Mouse (Mus musculus): ENCODE results near the gene Yars. TPM values are rescaled to one million over a fixed set of nuclear protein-coding genes. Genes with fewer than 3 reads are reported as not detected.

Yars gene
- polyA plus RNA-seq, 1 experiment = 28.2 TPM

DNA sequence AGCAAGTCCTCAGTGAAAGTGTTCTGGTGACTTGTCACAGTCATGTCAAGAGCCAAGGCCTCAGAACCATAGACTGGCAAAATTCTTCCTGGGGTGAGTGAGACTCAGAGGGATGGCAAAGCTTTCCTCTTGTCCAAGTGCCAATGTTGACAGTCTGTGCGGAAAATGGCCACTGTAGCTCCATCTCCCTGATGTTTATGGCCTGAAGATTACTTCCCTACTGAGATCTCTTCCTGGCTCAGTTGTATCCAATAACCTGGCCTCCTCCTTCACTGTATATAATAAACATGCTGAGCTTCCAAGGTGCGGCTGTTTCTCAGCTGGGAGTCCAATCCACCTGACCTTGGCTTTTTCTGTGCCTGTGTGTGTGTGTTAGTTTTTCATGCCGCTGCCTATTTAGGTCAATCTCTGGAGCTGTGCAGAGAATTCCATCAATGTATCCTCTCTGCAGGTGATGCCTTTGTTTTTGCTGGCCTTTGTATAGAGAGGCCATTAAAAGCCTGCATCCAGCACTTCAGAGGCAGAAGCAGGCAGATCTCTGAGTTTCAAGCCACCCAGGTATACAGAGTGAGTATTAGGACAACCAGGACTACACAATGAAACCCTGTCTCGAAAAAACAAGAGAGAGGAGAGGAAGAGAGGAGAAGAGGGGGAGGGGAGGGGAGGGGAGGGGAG lies 27.8 kb upstream of the Yars start:
- Histone ChIP-seq H3K4me1 (ENCODE audit: control insufficient read depth, insufficient read depth, low read length) (no peaks in the 10 kb centered on the region), H3K27ac (ENCODE audit: control insufficient read depth, insufficient read depth, low read depth, low read length, poor library complexity) (no peak overlapping the region), H3K4me3 (replicated peaks; ENCODE audit: control insufficient read depth, low read depth, low read length) (no peak overlapping the region)
- TF ChIP-seq CTCF (IDR thresholded peaks at IDR 0.05; ENCODE audit: control insufficient read depth, insufficient read depth, low read length) (no peak), POLR2A (IDR thresholded peaks at IDR 0.05; ENCODE audit: borderline replicate concordance, control insufficient read depth, low read depth, low read length) (no peak)
- WGBS = 86% methylated on average over 4 of the region's 4 CpGs

DNA sequence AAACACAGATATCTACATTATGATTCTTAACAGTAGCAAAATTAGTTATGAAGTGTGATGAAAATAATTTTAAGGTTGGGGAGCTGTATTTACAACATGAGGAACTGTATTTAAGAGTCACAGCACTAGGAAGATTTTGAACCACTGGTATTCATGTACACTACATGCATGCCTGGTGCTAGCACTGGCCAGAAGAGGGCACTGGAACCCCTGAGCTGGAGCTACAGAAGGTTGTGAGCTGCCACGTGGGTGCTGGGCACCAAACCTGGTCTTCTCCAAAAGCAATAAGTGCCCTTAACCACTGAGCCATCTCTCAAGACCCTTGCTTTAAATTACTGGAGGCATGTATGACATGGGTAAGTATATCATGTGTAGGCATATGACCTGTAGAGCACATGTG lies 17.0 kb upstream of the Yars start:
- no peaks in the 10 kb centered on the region for H3K4me1 ChIP-seq (ENCODE audit: control insufficient read depth, insufficient read depth, low read length)
- TF ChIP-seq POLR2A (IDR thresholded peaks at IDR 0.05; ENCODE audit: borderline replicate concordance, control insufficient read depth, low read depth, low read length) (no peak), CTCF (IDR thresholded peaks at IDR 0.05; ENCODE audit: control insufficient read depth, insufficient read depth, low read length) (no peak; the same call in 1 of the 2 replicates)
- 89% methylated on average over 1 of the region's 1 CpGs for WGBS

DNA sequence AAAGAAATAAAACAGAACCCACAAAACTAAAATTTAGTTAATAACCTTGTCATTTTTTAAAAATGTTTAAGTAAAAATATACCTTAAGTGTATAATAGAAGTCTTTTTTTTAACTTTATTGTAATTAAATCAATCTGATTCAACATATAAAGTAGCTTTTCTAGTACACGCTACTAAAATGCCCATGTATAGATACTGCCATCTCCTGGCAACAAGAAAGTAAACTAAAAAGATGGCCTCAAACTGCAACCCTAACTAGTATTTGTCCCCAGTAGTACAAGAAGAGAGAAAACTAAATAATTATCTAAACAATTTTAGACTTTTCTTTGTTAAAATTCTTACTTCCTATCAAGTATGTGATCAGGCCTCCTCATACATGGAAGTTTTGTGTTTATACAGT lies 10.0 kb upstream of the Yars start:
- WGBS = 59% methylated on average over 1 of the region's 1 CpGs
- no peak overlapping the region for H3K4me3 ChIP-seq (replicated peaks; ENCODE audit: control insufficient read depth, low read depth, low read length)
- no peak for TF ChIP-seq POLR2A (IDR thresholded peaks at IDR 0.05; ENCODE audit: borderline replicate concordance, control insufficient read depth, low read depth, low read length)
- H3K4me1 ChIP-seq (ENCODE audit: control insufficient read depth, insufficient read depth, low read length) = no peaks in the 10 kb centered on the region
- H3K27ac ChIP-seq (ENCODE audit: control insufficient read depth, insufficient read depth, low read depth, low read length, poor library complexity) = no peak overlapping the region

More for the DNA sequence above, 17.0 kb upstream of the Yars start:
- H3K27ac ChIP-seq (ENCODE audit: control insufficient read depth, insufficient read depth, low read depth, low read length, poor library complexity) = no peak overlapping the region
- H3K4me3 ChIP-seq (replicated peaks; ENCODE audit: control insufficient read depth, low read depth, low read length) = no peak overlapping the region

DNA sequence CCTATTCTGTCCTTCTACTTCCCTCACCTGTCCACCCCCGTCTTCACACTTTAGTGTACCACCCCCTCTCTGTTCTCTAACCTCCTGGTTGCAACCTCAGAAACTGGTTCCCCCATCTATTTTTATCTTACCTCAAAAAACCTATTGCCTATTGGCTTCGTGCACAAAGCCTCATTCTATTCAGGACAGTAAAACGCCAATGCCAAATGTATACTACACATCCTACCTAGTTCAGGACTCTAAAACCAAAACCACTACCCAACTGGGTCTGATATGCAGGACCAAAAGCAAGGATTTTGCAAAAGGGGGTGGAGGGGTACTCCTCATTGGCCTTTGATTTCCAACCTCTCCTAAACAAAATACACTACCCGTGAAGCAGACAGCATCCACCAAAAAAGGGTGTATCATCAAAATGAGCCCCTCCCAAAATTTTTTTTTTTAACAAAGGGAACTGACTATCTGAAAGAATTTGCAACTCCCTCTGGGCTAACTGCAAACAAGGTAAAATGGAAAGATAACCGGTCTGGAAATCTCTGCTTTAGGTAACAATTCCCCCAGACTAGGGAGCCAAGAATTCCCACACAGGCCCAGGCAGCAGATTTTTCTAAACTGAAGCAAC lies 1.4 kb upstream of the Yars start:
- no peak overlapping the region for H3K27ac ChIP-seq (ENCODE audit: control insufficient read depth, insufficient read depth, low read depth, low read length, poor library complexity)
- no peak overlapping the region for H3K4me3 ChIP-seq (replicated peaks; ENCODE audit: control insufficient read depth, low read depth, low read length)
- TF ChIP-seq POLR2A (IDR thresholded peaks at IDR 0.05; ENCODE audit: borderline replicate concordance, control insufficient read depth, low read depth, low read length) (no peak), CTCF (IDR thresholded peaks at IDR 0.05; ENCODE audit: control insufficient read depth, insufficient read depth, low read length) (no peak)
- WGBS = 21% methylated on average over 5 of the region's 5 CpGs
- H3K4me1 ChIP-seq (ENCODE audit: control insufficient read depth, insufficient read depth, low read length) = peaks cover 4% of the 10 kb centered on the region

DNA sequence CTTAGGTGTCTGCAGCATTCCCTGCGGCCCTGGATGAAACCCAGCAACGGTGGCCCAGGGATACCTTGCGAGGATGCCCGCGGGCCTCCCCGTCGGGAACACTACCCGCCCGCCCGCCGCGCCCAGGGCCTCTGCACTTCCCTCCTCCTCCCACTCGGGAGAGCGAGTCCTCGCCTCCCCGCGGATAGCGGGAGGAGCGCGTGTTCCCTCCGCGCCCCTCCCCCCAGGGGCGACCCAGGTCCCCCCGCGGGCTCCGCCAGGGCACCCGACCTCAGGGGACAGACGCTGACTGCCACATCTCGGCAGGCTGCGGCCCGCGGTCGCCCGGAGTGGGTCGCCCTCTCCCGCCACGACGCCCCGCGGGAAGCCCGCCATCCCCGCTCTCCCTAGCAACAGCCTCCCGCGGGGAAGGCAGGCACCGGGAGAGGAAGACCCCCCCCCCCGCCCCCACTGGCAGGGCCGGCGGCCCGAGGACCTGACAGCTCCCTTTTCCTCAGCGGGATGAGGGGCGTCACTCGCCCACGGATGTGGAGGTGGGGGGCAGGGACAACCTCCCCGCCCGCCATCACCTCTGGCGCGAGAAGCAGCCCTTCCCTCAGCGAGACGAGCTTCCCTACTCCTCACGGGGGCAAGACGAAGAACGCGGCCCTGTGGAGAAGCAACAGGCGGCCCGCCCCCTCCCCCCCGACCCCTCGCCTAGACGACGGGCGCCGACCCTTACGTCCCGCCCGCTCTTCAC lies 588 bp upstream of the Yars start:
- under 1% methylated on average over 70 of the region's 74 CpGs for WGBS
- H3K4me3 ChIP-seq (replicated peaks; ENCODE audit: control insufficient read depth, low read depth, low read length) = peak overlapping the region; percentile 94
- H3K4me1 ChIP-seq (ENCODE audit: control insufficient read depth, insufficient read depth, low read length) = peaks cover 4% of the 10 kb centered on the region
- TF ChIP-seq POLR2A (IDR thresholded peaks at IDR 0.05; ENCODE audit: borderline replicate concordance, control insufficient read depth, low read depth, low read length) = no peak
- no peak for TF ChIP-seq CTCF (IDR thresholded peaks at IDR 0.05; ENCODE audit: control insufficient read depth, insufficient read depth, low read length)
- peak overlapping the region; percentile 47 for H3K27ac ChIP-seq (ENCODE audit: control insufficient read depth, insufficient read depth, low read depth, low read length, poor library complexity)

DNA sequence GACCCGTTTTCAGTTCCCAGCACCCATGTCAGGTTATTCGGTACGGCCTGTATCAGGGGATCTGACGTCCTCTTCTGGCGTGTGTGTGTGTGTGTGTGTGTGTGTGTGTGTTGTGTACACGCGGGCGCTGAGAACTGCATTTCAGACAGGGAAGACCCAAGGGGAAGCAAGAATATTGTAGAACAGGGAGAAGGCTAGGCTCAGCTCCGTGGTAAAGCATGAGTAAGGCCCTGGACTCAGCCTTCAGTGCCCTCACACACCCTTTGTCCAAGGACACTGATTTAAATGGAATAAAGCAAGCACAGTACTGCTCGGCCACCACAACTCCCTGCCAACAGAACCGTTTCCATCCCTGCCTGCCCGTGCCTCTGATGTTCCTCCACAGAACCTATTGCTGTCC lies 978 bp downstream of the Yars start:
- TF ChIP-seq CTCF (IDR thresholded peaks at IDR 0.05; ENCODE audit: control insufficient read depth, insufficient read depth, low read length) (no peak), POLR2A (IDR thresholded peaks at IDR 0.05; ENCODE audit: borderline replicate concordance, control insufficient read depth, low read depth, low read length) (no peak)
- 3% methylated on average over 12 of the region's 12 CpGs for WGBS
- H3K4me3 ChIP-seq (replicated peaks; ENCODE audit: control insufficient read depth, low read depth, low read length) = peak overlapping the region; percentile 94
- peak overlapping the region; percentile 13; the same call in 1 of the 2 replicates for H3K27ac ChIP-seq (ENCODE audit: control insufficient read depth, insufficient read depth, low read depth, low read length, poor library complexity)
- H3K4me1 ChIP-seq (ENCODE audit: control insufficient read depth, insufficient read depth, low read length) = peaks cover 4% of the 10 kb centered on the region

DNA sequence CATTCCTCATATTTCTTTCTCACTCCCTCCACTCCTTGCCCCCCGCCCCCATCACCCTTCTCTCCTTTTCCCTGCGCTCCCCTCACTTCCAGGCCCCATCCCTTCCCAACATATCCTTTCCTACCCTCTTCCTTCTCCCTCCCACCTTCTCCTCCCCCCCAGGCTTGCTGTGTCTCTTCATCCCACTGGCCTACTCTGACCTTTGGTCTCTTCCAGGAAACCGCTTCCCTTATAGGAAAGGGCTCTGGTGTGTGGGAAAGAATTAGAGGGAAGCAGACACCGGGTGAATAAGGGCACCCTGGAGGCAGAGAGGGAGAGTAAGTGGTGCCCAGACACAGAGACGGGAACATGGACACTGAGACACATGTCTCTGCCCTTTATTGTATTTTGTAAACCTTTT lies 2.1 kb downstream of the Yars start:
- WGBS = 84% methylated on average over 5 of the region's 5 CpGs
- no peak overlapping the region for H3K27ac ChIP-seq (ENCODE audit: control insufficient read depth, insufficient read depth, low read depth, low read length, poor library complexity)
- H3K4me1 ChIP-seq (ENCODE audit: control insufficient read depth, insufficient read depth, low read length) = peaks cover 4% of the 10 kb centered on the region
- no peak overlapping the region for H3K4me3 ChIP-seq (replicated peaks; ENCODE audit: control insufficient read depth, low read depth, low read length)
- TF ChIP-seq CTCF (IDR thresholded peaks at IDR 0.05; ENCODE audit: control insufficient read depth, insufficient read depth, low read length) = no peak
- TF ChIP-seq POLR2A (IDR thresholded peaks at IDR 0.05; ENCODE audit: borderline replicate concordance, control insufficient read depth, low read depth, low read length) = no peak

DNA sequence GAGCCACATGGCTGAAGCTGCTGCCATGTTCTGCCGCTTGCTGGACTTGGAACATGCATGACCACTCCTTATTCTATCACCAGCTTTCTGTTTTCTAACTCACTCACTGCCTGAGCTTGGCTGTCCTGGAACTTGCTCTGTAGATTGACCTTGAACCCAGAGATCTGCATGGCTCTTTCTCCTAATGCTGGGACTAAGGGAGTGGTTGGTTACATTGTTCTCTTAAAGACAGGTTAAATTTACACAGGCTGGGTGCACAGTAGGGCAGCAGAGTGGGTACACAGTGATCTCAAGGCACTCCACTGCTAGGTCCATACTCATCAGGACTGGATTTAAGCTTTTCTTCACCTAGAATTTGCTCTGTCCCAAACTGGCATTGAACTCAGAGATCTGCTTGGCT lies 4.7 kb downstream of the Yars start:
- 86% methylated on average over 1 of the region's 1 CpGs for WGBS
- H3K27ac ChIP-seq (ENCODE audit: control insufficient read depth, insufficient read depth, low read depth, low read length, poor library complexity) = no peak overlapping the region
- H3K4me1 ChIP-seq (ENCODE audit: control insufficient read depth, insufficient read depth, low read length) = peaks cover 4% of the 10 kb centered on the region
- no peak for TF ChIP-seq CTCF (IDR thresholded peaks at IDR 0.05; ENCODE audit: control insufficient read depth, insufficient read depth, low read length)
- no peak for TF ChIP-seq POLR2A (IDR thresholded peaks at IDR 0.05; ENCODE audit: borderline replicate concordance, control insufficient read depth, low read depth, low read length)
- no peak overlapping the region for H3K4me3 ChIP-seq (replicated peaks; ENCODE audit: control insufficient read depth, low read depth, low read length)

All from bone marrow, adult 2 months (tissue).